Mouse (Mus musculus) intestine, postnatal 0 days (tissue): ENCODE results near the gene Mapkapk5. TPM values are rescaled to one million over a fixed set of nuclear protein-coding genes. Genes with fewer than 3 reads are reported as not detected.
"Not testable (repeated sequence)": the region's sequence is repeated elsewhere in the genome, so short reads cannot be mapped to it uniquely, and the experiment has no call there.

Source experiments
- ATAC-seq: fragments of 200-750 bp; cut with Nextera tagmentation; 2 replicates; pipeline ENCODE4 v1.8.0; 2017; ENCODE audit warnings: mild to moderate bottlenecking, moderate TSS enrichment, moderate library complexity
- H3K27ac ChIP-seq: fragments of 300-500 bp; sonication (generic); 2 replicates; pipeline ENCODE4 v1.5.1; 2014; ENCODE audit warnings: mild to moderate bottlenecking, low read depth, low read length, moderate library complexity
- H3K27me3 ChIP-seq: fragments of 300-500 bp; sonication (generic); replicated peaks from 2 replicates; pipeline ENCODE4 v1.6.1; 2014; ENCODE audit warnings: low read length, mixed read lengths; ENCODE audit not compliant: control insufficient read depth, insufficient read depth
- H3K36me3 ChIP-seq: fragments of 300-500 bp; sonication (generic); 2 replicates; pipeline ENCODE4 v1.6.1; 2014; ENCODE audit warnings: mild to moderate bottlenecking, moderate library complexity; ENCODE audit not compliant: control insufficient read depth, insufficient read depth
- H3K4me1 ChIP-seq: fragments of 300-500 bp; sonication (generic); replicated peaks from 2 replicates; pipeline ENCODE4 v1.6.1; 2014; ENCODE audit warnings: antibody characterized with exemption, low read length, mixed read lengths; ENCODE audit not compliant: control insufficient read depth, insufficient read depth
- H3K4me2 ChIP-seq: fragments of 300-500 bp; sonication (generic); replicated peaks from 2 replicates; pipeline ENCODE4 v1.6.1; 2014; ENCODE audit warnings: low read depth, mild to moderate bottlenecking, moderate library complexity
- H3K4me3 ChIP-seq: fragments of 300-500 bp; sonication (generic); 2 replicates; pipeline ENCODE4 v1.5.1; 2014; ENCODE audit warnings: low read depth, low read length
- H3K9ac ChIP-seq: fragments of 300-500 bp; sonication (generic); 2 replicates; pipeline ENCODE4 v1.6.1; 2014; ENCODE audit warnings: mild to moderate bottlenecking, low read depth, low read length
- H3K9me3 ChIP-seq: fragments of 300-500 bp; sonication (generic); 2 replicates; pipeline ENCODE4 v1.6.1; 2016; ENCODE audit warnings: mixed run types; ENCODE audit not compliant: control insufficient read depth
- CTCF ChIP-seq: sonication (generic); IDR thresholded peaks from 2 replicates; pipeline ENCODE4 v1.5.1; 2016; ENCODE audit warnings: low read depth, mild to moderate bottlenecking, control low read depth, antibody characterized with exemption, moderate library complexity
- WGBS: fragments of 180-500 bp; shearing (Covaris S2); extraction: QIAGEN DNeasy Blood & Tissue Kit; methylation state at CpG from one replicate; pipeline ENCODE4 v1.1.7; 2014; 5-methylcytosine and 5-hydroxymethylcytosine counted together
- polyA plus RNA-seq: library from polyadenylated mRNA; unstranded; fragments of >200 nt; fragmentation: Nextera tagmentation; extraction: Ambion mirVana; gene quantifications from 2 replicates; pipeline ENCODE4 v1.2.1, GENCODE M21; 2015

Mapkapk5 gene
- polyA plus RNA-seq, 1 experiment from 2014 or later = 36.7 TPM

- H3K9me3 ChIP-seq = no peaks in the 10 kb centered on the region
- H3K4me3 ChIP-seq = no peak overlapping the region
- no peak for TF ChIP-seq CTCF
- WGBS = 89% methylated on average over 9 of the region's 9 CpGs
- H3K4me2 ChIP-seq = no peak overlapping the region
- no peaks in the 10 kb centered on the region for H3K27me3 ChIP-seq
- no peaks in the 10 kb centered on the region for H3K4me1 ChIP-seq
- H3K36me3 ChIP-seq = peaks cover 26% of the 10 kb centered on the region
- H3K9ac ChIP-seq = no peak overlapping the region
- H3K27ac ChIP-seq = no peak overlapping the region
- ATAC-seq = no peak
Observed at GRCm38 (mm10) chr5:121518983-121519382, 26.7 kb downstream of the Mapkapk5 start.

- no peaks in the 10 kb centered on the region for H3K4me1 ChIP-seq
- no peaks in the 10 kb centered on the region for H3K9me3 ChIP-seq
- no peak overlapping the region for H3K9ac ChIP-seq
- 46% methylated on average over 7 of the region's 7 CpGs for WGBS
- peak; percentile 92 for ATAC-seq
- no peaks in the 10 kb centered on the region for H3K36me3 ChIP-seq
- H3K27ac ChIP-seq = no peak overlapping the region
- H3K27me3 ChIP-seq = no peaks in the 10 kb centered on the region
- H3K4me2 ChIP-seq = no peak overlapping the region
- TF ChIP-seq CTCF = no peak
- H3K4me3 ChIP-seq = no peak overlapping the region
Observed at GRCm38 (mm10) chr5:121510009-121510408, 35.7 kb downstream of the Mapkapk5 start.

DNA sequence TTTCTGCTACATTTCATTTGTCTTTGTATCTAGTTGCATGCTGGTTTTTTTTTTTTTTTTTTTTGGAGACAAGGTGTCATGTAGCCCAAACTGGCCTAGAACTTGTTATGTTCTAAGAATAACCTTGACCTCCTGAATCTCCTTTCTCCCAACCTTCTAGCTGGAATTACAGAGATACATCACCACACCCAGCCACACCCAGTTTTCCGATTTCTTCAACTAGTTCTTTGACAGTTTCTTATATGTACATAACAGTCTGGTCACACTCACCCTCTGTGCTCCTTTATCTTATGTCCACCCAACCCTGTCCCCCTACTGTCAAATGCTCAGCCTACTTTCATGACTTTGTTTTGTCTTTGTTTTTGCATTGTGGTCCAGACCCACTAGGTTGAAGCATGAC, 38.9 kb downstream of the Mapkapk5 start:
- TF ChIP-seq CTCF = no peak
- no peaks in the 10 kb centered on the region for H3K27me3 ChIP-seq
- H3K27ac ChIP-seq = no peak overlapping the region
- no peak overlapping the region for H3K4me2 ChIP-seq
- no peak for ATAC-seq
- no peak overlapping the region for H3K9ac ChIP-seq
- no peak overlapping the region for H3K4me3 ChIP-seq
- WGBS = 64% methylated on average over 1 of the region's 1 CpGs
- H3K36me3 ChIP-seq = no peaks in the 10 kb centered on the region
- no peaks in the 10 kb centered on the region for H3K4me1 ChIP-seq
- no peaks in the 10 kb centered on the region for H3K9me3 ChIP-seq

- no peaks in the 10 kb centered on the region for H3K4me1 ChIP-seq
- H3K27me3 ChIP-seq = no peaks in the 10 kb centered on the region
- no peaks in the 10 kb centered on the region for H3K9me3 ChIP-seq
- H3K27ac ChIP-seq = no peak within 1 kb of the TSS
- H3K4me2 ChIP-seq = no peak within 1 kb of the TSS
- WGBS = 80% methylated on average over 3 of the region's 3 CpGs
- ATAC-seq = no peak
- TF ChIP-seq CTCF = no peak
- H3K9ac ChIP-seq = no peak within 1 kb of the TSS
- H3K36me3 ChIP-seq = no peaks in the 10 kb centered on the region
- no peak within 1 kb of the TSS for H3K4me3 ChIP-seq
Observed at GRCm38 (mm10) chr5:121503231-121503630, 42.5 kb downstream of the Mapkapk5 start, which contains the start of gene Adam1b. Gene Adam1b (minus strand): TSS chr5:121503435.

- H3K9ac ChIP-seq, H3K27me3 ChIP-seq, H3K4me3 ChIP-seq, H3K36me3 ChIP-seq, H3K4me2 ChIP-seq, H3K27ac ChIP-seq, H3K4me1 ChIP-seq, ATAC-seq, H3K9me3 ChIP-seq: not testable (repeated sequence)
- 75% methylated on average over 11 of the region's 17 CpGs for WGBS
Observed at GRCm38 (mm10) chr5:121501424-121501996, 44.2 kb downstream of the Mapkapk5 start.

GRCm38 (mm10) chr5:121500719-121501118, 45.0 kb downstream of the Mapkapk5 start:
- TF ChIP-seq CTCF = no peak
- ATAC-seq = no peak
- Histone ChIP-seq H3K9me3 (no peaks in the 10 kb centered on the region), H3K36me3 (no peaks in the 10 kb centered on the region), H3K27me3 (no peaks in the 10 kb centered on the region), H3K4me1 (no peaks in the 10 kb centered on the region), H3K4me3 (no peak overlapping the region), H3K27ac (no peak overlapping the region), H3K9ac (no peak overlapping the region), H3K4me2 (no peak overlapping the region)
- WGBS = 49% methylated on average over 7 of the region's 7 CpGs

DNA sequence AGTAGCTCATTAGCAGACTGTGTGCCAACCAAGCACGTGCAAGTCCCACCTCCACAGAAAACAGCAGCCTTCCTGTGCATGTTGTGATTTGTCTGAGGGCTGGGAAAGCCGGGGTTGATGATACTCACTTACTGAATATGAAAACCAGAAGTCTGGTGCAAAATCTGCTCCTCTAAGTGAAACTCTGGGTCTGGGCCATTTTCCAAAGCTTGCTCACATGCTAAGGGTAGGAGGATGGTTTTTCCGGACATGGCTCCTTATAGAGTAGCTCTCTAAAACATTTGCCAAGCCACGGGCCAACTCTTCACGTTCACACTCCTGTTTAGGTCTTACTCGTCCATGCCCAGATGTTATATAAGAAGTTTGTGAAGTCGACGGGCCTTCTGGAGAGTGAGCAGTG, 52.4 kb downstream of the Mapkapk5 start:
- ATAC-seq = no peak
- 74% methylated on average over 8 of the region's 8 CpGs for WGBS
- H3K27me3 ChIP-seq = no peaks in the 10 kb centered on the region
- no peaks in the 10 kb centered on the region for H3K9me3 ChIP-seq
- no peak overlapping the region for H3K9ac ChIP-seq
- no peak overlapping the region for H3K4me3 ChIP-seq
- no peak overlapping the region for H3K4me2 ChIP-seq
- no peaks in the 10 kb centered on the region for H3K36me3 ChIP-seq
- H3K27ac ChIP-seq = no peak overlapping the region
- no peak for TF ChIP-seq CTCF
- H3K4me1 ChIP-seq = no peaks in the 10 kb centered on the region
